Mouse (Mus musculus) heart, embryonic 14.5 days (tissue): ENCODE data around the gene Gtf2e1. TPM values are rescaled to one million over a fixed set of nuclear protein-coding genes. Genes with fewer than 3 reads are reported as not detected.

ENCODE experiments used
- ATAC-seq: fragments of 200-750 bp; cut with Nextera tagmentation; 2 replicates; pipeline ENCODE4 v1.8.0; 2017; ENCODE audit warnings: low read depth, moderate TSS enrichment; ENCODE audit not compliant: insufficient number of reproducible peaks, insufficient read depth, low FRiP score
- H3K27ac ChIP-seq, 2 experiments: fragments of 200-500 bp in 1 of 2; fragments of 300-500 bp in 1 of 2; sonication (generic) in 1 of 2; replicated peaks in 1 of 2; 2 replicates each; pipeline ENCODE4 v1.5.1; 2012 to 2014; ENCODE audit warnings: low read depth in 2 of 2, low read length in 2 of 2, control low read depth in 1 of 2, mild to moderate bottlenecking in 1 of 2, mixed read lengths in 1 of 2; ENCODE audit not compliant: control insufficient read depth in 1 of 2, insufficient read depth in 1 of 2
- H3K27me3 ChIP-seq: fragments of 300-500 bp; sonication (generic); 2 replicates; pipeline ENCODE4 v1.6.1; 2014; ENCODE audit warnings: mild to moderate bottlenecking, low read length, control low read depth; ENCODE audit not compliant: control insufficient read depth, insufficient read depth
- H3K36me3 ChIP-seq: fragments of 300-500 bp; sonication (generic); 2 replicates; pipeline ENCODE4 v1.6.1; 2014; ENCODE audit warnings: mild to moderate bottlenecking, control low read depth, low read length, mixed read lengths; ENCODE audit not compliant: control insufficient read depth, insufficient read depth
- H3K4me1 ChIP-seq, 2 experiments: fragments of 200-500 bp in 1 of 2; fragments of 300-500 bp in 1 of 2; sonication (generic) in 1 of 2; 2 replicates each; pipeline ENCODE4 v1.6.1; 2012 to 2014; ENCODE audit warnings: low read length in 2 of 2, control low read depth in 1 of 2, mixed read lengths in 1 of 2; ENCODE audit not compliant: control insufficient read depth in 2 of 2, insufficient read depth in 2 of 2
- H3K4me2 ChIP-seq: fragments of 300-500 bp; sonication (generic); 2 replicates; pipeline ENCODE4 v1.6.1; 2014; ENCODE audit warnings: mild to moderate bottlenecking, low read length
- H3K4me3 ChIP-seq, 2 experiments: fragments of 200-500 bp in 1 of 2; fragments of 300-500 bp in 1 of 2; sonication (generic) in 1 of 2; 2 replicates each; pipeline ENCODE4 v1.5.1; 2012 to 2014; ENCODE audit warnings: low read length in 2 of 2, mild to moderate bottlenecking in 2 of 2, control low read depth in 1 of 2, low read depth in 1 of 2, moderate library complexity in 1 of 2; ENCODE audit not compliant: control insufficient read depth in 1 of 2, insufficient read depth in 1 of 2
- H3K9ac ChIP-seq: fragments of 300-500 bp; sonication (generic); 2 replicates; pipeline ENCODE4 v1.6.1; 2014; ENCODE audit warnings: mild to moderate bottlenecking, low read length
- H3K9me3 ChIP-seq: fragments of 300-500 bp; sonication (generic); 2 replicates; pipeline ENCODE4 v1.6.1; 2016; ENCODE audit warnings: low read length, control low read depth; ENCODE audit not compliant: control insufficient read depth
- WGBS: fragments of 180-500 bp; shearing (Covaris S2); extraction: QIAGEN DNeasy Blood & Tissue Kit; methylation state at CpG from one replicate; pipeline ENCODE4 v1.1.7; 2014; 5-methylcytosine and 5-hydroxymethylcytosine counted together
- polyA plus RNA-seq: library from polyadenylated mRNA; unstranded; fragments of >200 nt; fragmentation: Nextera tagmentation; extraction: Ambion mirVana; gene quantifications from 2 replicates; pipeline ENCODE4 v1.2.1, GENCODE M21; 2014

Gene Gtf2e1
- polyA plus RNA-seq, 1 experiment from 2014 or later, result 21.2 TPM

- Histone ChIP-seq H3K27me3 (no peaks in the 10 kb centered on the region), H3K4me3 (no peak within 1 kb of the TSS), H3K9ac (no peak within 1 kb of the TSS), H3K27ac (no peak within 1 kb of the TSS; a peak in 1 of 4 replicates), H3K4me1 (peaks cover 9 to 17% of the 10 kb centered on the region in 2 experiments), H3K4me2 (no peak within 1 kb of the TSS), H3K9me3 (no peaks in the 10 kb centered on the region), H3K36me3 (no peaks in the 10 kb centered on the region)
- no peak for ATAC-seq
- whole genome bisulfite sequencing, result 69% methylated on average over 4 of the region's 4 CpGs
These were observed 40.4 kb upstream of the Gtf2e1 start, which contains the start of gene Hgd for GRCm38 (mm10) chr16:37579994-37580393. TSS of gene Hgd (plus strand) at chr16:37580153.

GRCm38 (mm10) chr16:37579591-37579990 is 40.0 kb upstream of the Gtf2e1 start:
- no peaks in the 10 kb centered on the region for H3K36me3 ChIP-seq
- H3K27me3 ChIP-seq, result no peaks in the 10 kb centered on the region
- H3K9me3 ChIP-seq, result no peaks in the 10 kb centered on the region
- peaks cover 8 to 13% of the 10 kb centered on the region in 2 experiments for H3K4me1 ChIP-seq
- no peak for ATAC-seq
- no peak overlapping the region for H3K9ac ChIP-seq
- WGBS, result 70% methylated on average over 1 of the region's 1 CpGs
- no peak overlapping the region for H3K4me3 ChIP-seq
- H3K4me2 ChIP-seq, result no peak overlapping the region
- no peak overlapping the region; a peak in 1 of 4 replicates for H3K27ac ChIP-seq

- Histone ChIP-seq H3K4me2 (no peak overlapping the region), H3K36me3 (peaks cover 21% of the 10 kb centered on the region), H3K27me3 (no peaks in the 10 kb centered on the region), H3K9me3 (peaks cover 4% of the 10 kb centered on the region; the same call in 1 of the 2 replicates), H3K9ac (no peak overlapping the region), H3K4me3 (no peak overlapping the region), H3K4me1 (peaks cover 0 to 5% of the 10 kb centered on the region in 2 experiments; a peak in 1 of 4 replicates), H3K27ac (no peak overlapping the region)
- ATAC-seq, result no peak
- WGBS, result 71% methylated on average over 3 of the region's 3 CpGs
These were observed 35.7 kb upstream of the Gtf2e1 start for GRCm38 (mm10) chr16:37575325-37575724.

- no peak overlapping the region for H3K9ac ChIP-seq
- H3K9me3 ChIP-seq, result peaks cover 4% of the 10 kb centered on the region; the same call in 1 of the 2 replicates
- no peak overlapping the region for H3K27ac ChIP-seq
- no peak overlapping the region for H3K4me2 ChIP-seq
- WGBS, result 83% methylated on average over 5 of the region's 5 CpGs
- H3K4me3 ChIP-seq, result no peak overlapping the region
- H3K36me3 ChIP-seq, result peaks cover 21% of the 10 kb centered on the region
- H3K27me3 ChIP-seq, result no peaks in the 10 kb centered on the region
- no peak for ATAC-seq
- H3K4me1 ChIP-seq, result no peaks in the 10 kb centered on the region
These were observed 33.5 kb upstream of the Gtf2e1 start for GRCm38 (mm10) chr16:37573061-37573460.

GRCm38 (mm10) chr16:37572117-37572754 is 32.6 kb upstream of the Gtf2e1 start:
- 96% methylated on average over 12 of the region's 12 CpGs for WGBS
- Histone ChIP-seq H3K4me2 (no peak overlapping the region), H3K4me1 (no peaks in the 10 kb centered on the region), H3K27me3 (no peaks in the 10 kb centered on the region), H3K36me3 (peaks cover 21% of the 10 kb centered on the region), H3K27ac (no peak overlapping the region), H3K9ac (no peak overlapping the region), H3K9me3 (peaks cover 4% of the 10 kb centered on the region; the same call in 1 of the 2 replicates), H3K4me3 (no peak overlapping the region)
- ATAC-seq, result no peak

GRCm38 (mm10) chr16:37571554-37571953 is 32.0 kb upstream of the Gtf2e1 start:
- H3K4me3 ChIP-seq, result no peak overlapping the region
- 0 out of 4 replicates have a peak, but pooled peaks cover 0 to 5% of the 10 kb centered on the region in 2 experiments for H3K4me1 ChIP-seq
- no peaks in the 10 kb centered on the region for H3K27me3 ChIP-seq
- 92% methylated on average over 3 of the region's 3 CpGs for WGBS
- H3K36me3 ChIP-seq, result peaks cover 21% of the 10 kb centered on the region
- no peak for ATAC-seq
- no peak overlapping the region for H3K4me2 ChIP-seq
- H3K9ac ChIP-seq, result no peak overlapping the region
- peaks cover 4% of the 10 kb centered on the region; the same call in 1 of the 2 replicates for H3K9me3 ChIP-seq
- H3K27ac ChIP-seq, result no peak overlapping the region

- no peaks in the 10 kb centered on the region for H3K9me3 ChIP-seq
- 72% methylated on average over 12 of the region's 12 CpGs for WGBS
- no peak overlapping the region for H3K9ac ChIP-seq
- H3K27ac ChIP-seq, result no peak overlapping the region
- no peak overlapping the region for H3K4me2 ChIP-seq
- H3K27me3 ChIP-seq, result no peaks in the 10 kb centered on the region
- H3K36me3 ChIP-seq, result peaks cover 30% of the 10 kb centered on the region
- peaks cover 0 to 13% of the 10 kb centered on the region in 2 experiments; a peak in 2 of 4 replicates for H3K4me1 ChIP-seq
- no peak for ATAC-seq
- no peak overlapping the region for H3K4me3 ChIP-seq
These were observed 27.8 kb upstream of the Gtf2e1 start for GRCm38 (mm10) chr16:37567113-37568050.
